Mouse (Mus musculus): ENCODE measurements at regions not wholly inside any gene's neighbourhood (a gene's known extent, or its start where the extent isn't known, plus 50 kb on each side); places are given as distances from the start of the nearest gene placed in this dataset.
A peak's percentile ranks its signal among the peaks of the same experiment; 100 is the strongest.

- H3K4me1 ChIP-seq (ENCODE audit: control insufficient read depth, insufficient read depth, low read length), result no peaks in the 10 kb centered on the region; the same call in 1 of the 2 replicates
- TF ChIP-seq CTCF (IDR thresholded peaks at IDR 0.05; ENCODE audit: insufficient read depth, low read depth, low read length) (no peak), POLR2A (IDR thresholded peaks at IDR 0.05; ENCODE audit: insufficient read depth, low read depth, low read length) (no peak)
- peak overlapping the region; percentile 26 for H3K4me3 ChIP-seq (ENCODE audit: insufficient read depth, low read depth, low read length)
- 24% methylated on average over 20 of the region's 20 CpGs for whole genome bisulfite sequencing
- H3K27ac ChIP-seq (ENCODE audit: insufficient read depth, low read depth, low read length), result no peak overlapping the region
Observed at GRCm38 (mm10) chr13:107207354-107208181, 185.6 kb upstream of the Kif2a start.

GRCm38 (mm10) chr13:107199875-107200274 is 177.9 kb upstream of the Kif2a start:
- Histone ChIP-seq H3K4me3 (ENCODE audit: insufficient read depth, low read depth, low read length) (no peak overlapping the region), H3K4me1 (ENCODE audit: control insufficient read depth, insufficient read depth, low read length) (no peaks in the 10 kb centered on the region), H3K27ac (ENCODE audit: insufficient read depth, low read depth, low read length) (no peak overlapping the region)
- WGBS, result 69% methylated on average over 1 of the region's 1 CpGs
- TF ChIP-seq CTCF (IDR thresholded peaks at IDR 0.05; ENCODE audit: insufficient read depth, low read depth, low read length) (no peak), POLR2A (IDR thresholded peaks at IDR 0.05; ENCODE audit: insufficient read depth, low read depth, low read length) (no peak)

- no peak for TF ChIP-seq CTCF (IDR thresholded peaks at IDR 0.05; ENCODE audit: insufficient read depth, low read depth, low read length)
- TF ChIP-seq POLR2A (IDR thresholded peaks at IDR 0.05; ENCODE audit: insufficient read depth, low read depth, low read length), result no peak
- Histone ChIP-seq H3K4me3 (ENCODE audit: insufficient read depth, low read depth, low read length) (no peak overlapping the region), H3K4me1 (ENCODE audit: control insufficient read depth, insufficient read depth, low read length) (no peaks in the 10 kb centered on the region), H3K27ac (ENCODE audit: insufficient read depth, low read depth, low read length) (no peak overlapping the region)
- WGBS, result 91% methylated on average over 4 of the region's 4 CpGs
Observed at GRCm38 (mm10) chr13:107193426-107193825, 171.5 kb upstream of the Kif2a start.

- 59% methylated on average over 11 of the region's 11 CpGs for WGBS
- Histone ChIP-seq H3K4me3 (ENCODE audit: insufficient read depth, low read depth, low read length) (no peak overlapping the region), H3K27ac (ENCODE audit: insufficient read depth, low read depth, low read length) (no peak overlapping the region), H3K4me1 (ENCODE audit: control insufficient read depth, insufficient read depth, low read length) (no peaks in the 10 kb centered on the region)
- TF ChIP-seq CTCF (IDR thresholded peaks at IDR 0.05; ENCODE audit: insufficient read depth, low read depth, low read length), result no peak
- TF ChIP-seq POLR2A (IDR thresholded peaks at IDR 0.05; ENCODE audit: insufficient read depth, low read depth, low read length), result no peak
Observed at GRCm38 (mm10) chr13:107187258-107187878, 165.4 kb upstream of the Kif2a start.

GRCm38 (mm10) chr13:107182544-107182943 is 160.6 kb upstream of the Kif2a start:
- Histone ChIP-seq H3K4me1 (ENCODE audit: control insufficient read depth, insufficient read depth, low read length) (no peaks in the 10 kb centered on the region), H3K27ac (ENCODE audit: insufficient read depth, low read depth, low read length) (no peak overlapping the region), H3K4me3 (ENCODE audit: insufficient read depth, low read depth, low read length) (no peak overlapping the region)
- WGBS, result 26% methylated on average over 6 of the region's 6 CpGs
- TF ChIP-seq POLR2A (IDR thresholded peaks at IDR 0.05; ENCODE audit: insufficient read depth, low read depth, low read length), result no peak
- TF ChIP-seq CTCF (IDR thresholded peaks at IDR 0.05; ENCODE audit: insufficient read depth, low read depth, low read length), result peak; percentile 20; the same call in 1 of the 2 replicates

GRCm38 (mm10) chr13:107179551-107179950 is 157.6 kb upstream of the Kif2a start:
- Histone ChIP-seq H3K4me1 (ENCODE audit: control insufficient read depth, insufficient read depth, low read length) (no peaks in the 10 kb centered on the region), H3K27ac (ENCODE audit: insufficient read depth, low read depth, low read length) (no peak overlapping the region), H3K4me3 (ENCODE audit: insufficient read depth, low read depth, low read length) (no peak overlapping the region)
- TF ChIP-seq CTCF (IDR thresholded peaks at IDR 0.05; ENCODE audit: insufficient read depth, low read depth, low read length) (no peak), POLR2A (IDR thresholded peaks at IDR 0.05; ENCODE audit: insufficient read depth, low read depth, low read length) (no peak)
- WGBS, result 91% methylated on average over 5 of the region's 5 CpGs

GRCm38 (mm10) chr13:107177595-107177994 is 155.7 kb upstream of the Kif2a start:
- 75% methylated on average over 7 of the region's 7 CpGs for WGBS
- TF ChIP-seq POLR2A (IDR thresholded peaks at IDR 0.05; ENCODE audit: insufficient read depth, low read depth, low read length), result no peak
- no peak for TF ChIP-seq CTCF (IDR thresholded peaks at IDR 0.05; ENCODE audit: insufficient read depth, low read depth, low read length)
- Histone ChIP-seq H3K4me1 (ENCODE audit: control insufficient read depth, insufficient read depth, low read length) (no peaks in the 10 kb centered on the region), H3K4me3 (ENCODE audit: insufficient read depth, low read depth, low read length) (no peak overlapping the region), H3K27ac (ENCODE audit: insufficient read depth, low read depth, low read length) (no peak overlapping the region)

- TF ChIP-seq CTCF (IDR thresholded peaks at IDR 0.05; ENCODE audit: insufficient read depth, low read depth, low read length) (no peak), POLR2A (IDR thresholded peaks at IDR 0.05; ENCODE audit: insufficient read depth, low read depth, low read length) (no peak)
- H3K4me3 ChIP-seq (ENCODE audit: insufficient read depth, low read depth, low read length), result no peak overlapping the region
- H3K4me1 ChIP-seq (ENCODE audit: control insufficient read depth, insufficient read depth, low read length), result no peaks in the 10 kb centered on the region
- 86% methylated on average over 4 of the region's 4 CpGs for WGBS
- no peak overlapping the region for H3K27ac ChIP-seq (ENCODE audit: insufficient read depth, low read depth, low read length)
Observed at GRCm38 (mm10) chr13:107175891-107176290, 154.0 kb upstream of the Kif2a start.

- 2% methylated on average over 15 of the region's 15 CpGs for WGBS
Observed at GRCm38 (mm10) chr13:107168599-107169149, 146.7 kb upstream of the Kif2a start.

More at GRCm38 (mm10) chr13:107168599-107169149, 146.7 kb upstream of the Kif2a start:
- TF ChIP-seq CTCF (IDR thresholded peaks at IDR 0.05; ENCODE audit: insufficient read depth, low read depth, low read length) (no peak), POLR2A (IDR thresholded peaks at IDR 0.05; ENCODE audit: insufficient read depth, low read depth, low read length) (no peak)
- Histone ChIP-seq H3K4me1 (ENCODE audit: control insufficient read depth, insufficient read depth, low read length) (peaks cover 10% of the 10 kb centered on the region), H3K27ac (ENCODE audit: insufficient read depth, low read depth, low read length) (peak overlapping the region; percentile 68), H3K4me3 (ENCODE audit: insufficient read depth, low read depth, low read length) (peak overlapping the region; percentile 43)
